Mouse (Mus musculus) megakaryocyte, embryonic 14.5 days (primary cell): ENCODE data around the gene Zfp784.

Experiments
- FLI1 ChIP-seq: IDR thresholded peaks from 2 replicates; pipeline ENCODE4 v1.6.1; 2012; ENCODE audit warnings: low read length, inconsistent platforms, mixed read lengths
- GATA1 ChIP-seq: IDR thresholded peaks from 3 replicates; pipeline ENCODE4 v1.6.1; 2012; ENCODE audit warnings: mixed read lengths, low read length, inconsistent platforms, borderline replicate concordance

DNA sequence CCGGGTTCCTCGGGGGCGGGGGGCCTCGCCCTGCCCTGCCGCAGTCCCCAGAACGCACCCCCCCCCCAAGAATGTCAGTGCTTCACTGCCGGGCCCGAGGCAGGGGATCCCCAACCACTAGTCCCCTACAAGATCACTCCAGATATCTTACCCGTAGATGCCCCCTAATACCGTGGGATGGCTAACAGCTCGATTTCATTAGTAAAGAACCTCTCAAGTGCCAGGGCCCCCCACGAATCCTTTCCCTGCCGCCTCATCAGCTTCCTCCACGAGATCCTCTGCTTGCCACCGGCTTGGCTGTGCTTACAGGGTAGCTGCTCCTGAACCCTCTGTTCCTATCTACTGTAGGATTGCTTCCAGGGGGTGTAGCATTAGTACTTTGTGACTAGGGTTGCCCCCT is 17.6 kb downstream of the Zfp784 start:
- no peak for TF ChIP-seq GATA1
- TF ChIP-seq FLI1 = no peak
